Mouse (Mus musculus) heart, embryonic 10.5 days (tissue): Measurements from ENCODE around the gene Gaa. TPM values are rescaled to one million over a fixed set of nuclear protein-coding genes. Genes with fewer than 3 reads are reported as not detected.
A peak's percentile ranks its signal among the peaks of the same experiment; 100 is the strongest.

Experiments used
- DNase-seq: peaks from one replicate; pipeline ENCODE4 v3.0.0-alpha.2; 2017; ENCODE audit warnings: low spot score
- H3K27ac ChIP-seq: fragments of 300-500 bp; sonication (generic); 2 replicates; pipeline ENCODE4 v1.5.1; 2016; ENCODE audit warnings: mild to moderate bottlenecking
- H3K27me3 ChIP-seq: fragments of 300-500 bp; sonication (generic); 2 replicates; pipeline ENCODE4 v1.6.1; 2016; ENCODE audit warnings: mild to moderate bottlenecking; ENCODE audit not compliant: poor library complexity, insufficient read depth, severe bottlenecking
- H3K36me3 ChIP-seq: fragments of 300-500 bp; sonication (generic); 2 replicates; pipeline ENCODE4 v1.6.1; 2016; ENCODE audit warnings: mild to moderate bottlenecking, moderate library complexity
- H3K4me1 ChIP-seq: fragments of 300-500 bp; sonication (generic); 2 replicates; pipeline ENCODE4 v1.6.1; 2016; ENCODE audit warnings: mild to moderate bottlenecking
- H3K4me3 ChIP-seq: fragments of 300-500 bp; sonication (generic); 2 replicates; pipeline ENCODE4 v1.5.1; 2016; ENCODE audit warnings: mild to moderate bottlenecking, moderate library complexity
- H3K9me3 ChIP-seq: fragments of 300-500 bp; sonication (generic); 2 replicates; pipeline ENCODE4 v1.6.1; 2016; ENCODE audit warnings: mild to moderate bottlenecking, moderate library complexity
- WGBS: fragments of 180-500 bp; shearing (Covaris S2); methylation state at CpG from one replicate; pipeline ENCODE4 v1.1.7; 2016; 5-methylcytosine and 5-hydroxymethylcytosine counted together
- polyA plus RNA-seq: library from polyadenylated mRNA; unstranded; fragments of >200 nt; fragmentation: Nextera tagmentation; extraction: Ambion mirVana; gene quantifications from 2 replicates; pipeline ENCODE4 v1.2.1, GENCODE M21; 2016

Gene Gaa
- polyA plus RNA-seq, 1 experiment from 2014 or later, result 57.3 TPM

DNA sequence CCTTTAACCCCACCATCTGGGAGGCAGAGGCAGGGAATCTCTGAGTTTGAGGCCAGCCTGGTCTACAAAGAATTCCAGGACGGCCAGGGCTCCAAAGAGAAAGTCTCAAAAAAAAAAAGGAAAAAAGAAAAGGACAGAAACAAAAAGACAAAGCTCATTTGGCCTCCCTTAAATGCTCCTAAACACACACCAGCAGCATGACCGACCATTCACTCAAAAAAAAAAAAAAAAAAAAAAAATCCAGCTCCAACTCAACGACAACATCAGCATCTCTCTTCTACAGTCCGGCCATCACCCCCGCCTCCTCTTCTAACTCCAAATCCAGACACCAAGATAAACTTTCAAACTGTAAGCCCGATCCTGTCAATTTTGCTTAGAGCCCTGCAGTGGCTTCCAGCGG, 31.2 kb downstream of the Gaa start:
- WGBS, result 12% methylated on average over 7 of the region's 7 CpGs
- Histone ChIP-seq H3K9me3 (no peaks in the 10 kb centered on the region), H3K27ac (peak overlapping the region; percentile 93), H3K4me1 (peaks cover 14% of the 10 kb centered on the region), H3K36me3 (peaks cover 43% of the 10 kb centered on the region), H3K27me3 (peaks cover 9% of the 10 kb centered on the region), H3K4me3 (peak overlapping the region; percentile 83)
- DNase-seq, result no peak

GRCm38 (mm10) chr11:119299391-119300245, 31.9 kb downstream of the Gaa start, which contains the start of gene Eif4a3:
Eif4a3 (minus strand) TSS chr11:119300089.
- peaks cover 14% of the 10 kb centered on the region for H3K4me1 ChIP-seq
- peaks cover 16% of the 10 kb centered on the region for H3K27me3 ChIP-seq
- H3K36me3 ChIP-seq, result peaks cover 36% of the 10 kb centered on the region
- H3K9me3 ChIP-seq, result no peaks in the 10 kb centered on the region
- H3K27ac ChIP-seq, result peak within 1 kb of the TSS; percentile 93
- DNase-seq, result peak; percentile 96
- peak within 1 kb of the TSS; percentile 83 for H3K4me3 ChIP-seq
- WGBS, result under 1% methylated on average over 89 of the region's 89 CpGs

DNA sequence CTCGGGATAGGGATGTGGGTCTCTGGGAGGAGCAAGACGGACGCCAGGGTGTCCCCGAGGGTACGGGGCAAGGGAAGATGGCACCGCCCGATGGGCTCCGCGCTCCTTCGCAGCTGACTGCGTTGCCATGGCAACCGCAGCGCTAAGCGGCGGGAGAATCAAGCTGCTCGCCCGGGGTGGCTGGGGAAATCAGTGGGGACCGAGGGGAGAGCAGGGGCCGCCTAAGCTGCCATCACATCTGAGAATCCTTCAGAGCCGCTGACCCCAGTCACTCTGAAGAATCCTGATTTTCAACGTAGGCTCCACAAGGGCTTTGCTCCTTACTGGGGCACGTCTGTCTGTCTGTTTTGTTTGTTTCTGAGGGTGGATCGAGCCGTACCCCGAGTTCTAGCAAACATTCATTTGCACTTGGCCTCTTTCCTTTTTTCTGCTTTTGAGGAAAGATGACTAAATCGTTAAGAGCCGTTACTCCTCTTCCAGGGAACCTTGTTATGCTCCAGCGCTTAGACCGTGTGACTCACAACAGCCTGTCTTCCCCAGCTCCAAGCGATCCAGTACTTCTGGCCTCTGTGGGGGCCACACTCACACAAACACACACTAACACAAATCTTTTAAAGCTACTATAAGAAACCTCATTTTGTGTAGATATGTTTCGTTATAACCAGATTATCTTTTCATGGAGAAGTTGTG, 32.7 kb downstream of the Gaa start:
- H3K4me3 ChIP-seq, result peak overlapping the region; percentile 83
- H3K4me1 ChIP-seq, result peaks cover 19% of the 10 kb centered on the region
- H3K9me3 ChIP-seq, result no peaks in the 10 kb centered on the region
- H3K27ac ChIP-seq, result peak overlapping the region; percentile 93
- peaks cover 28% of the 10 kb centered on the region for H3K36me3 ChIP-seq
- H3K27me3 ChIP-seq, result peaks cover 21% of the 10 kb centered on the region
- DNase-seq, result no peak
- 2% methylated on average over 31 of the region's 31 CpGs for WGBS

DNA sequence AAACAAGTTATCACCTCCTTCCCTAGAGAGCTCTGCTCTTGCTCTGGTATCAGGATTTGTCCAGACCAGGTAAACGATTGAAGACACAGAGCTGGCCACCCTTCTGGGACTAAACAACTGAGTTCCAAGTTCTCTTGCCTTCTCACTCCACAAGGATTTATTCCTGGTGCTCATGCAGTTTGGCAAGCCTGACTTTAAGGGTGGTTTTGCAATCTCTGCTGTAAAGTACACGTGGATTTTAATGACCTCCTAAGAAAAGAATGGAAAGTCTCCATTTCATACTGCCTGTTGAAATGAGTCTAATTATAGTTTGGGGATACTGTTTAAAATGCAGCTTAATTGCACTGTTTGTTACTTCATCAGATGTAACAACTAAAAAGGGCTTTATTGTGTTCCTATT, 33.3 kb downstream of the Gaa start:
- no peak for DNase-seq
- Histone ChIP-seq H3K27ac (no peak overlapping the region), H3K4me3 (peak overlapping the region; percentile 83), H3K36me3 (peaks cover 22% of the 10 kb centered on the region), H3K27me3 (peaks cover 21% of the 10 kb centered on the region), H3K4me1 (peaks cover 24% of the 10 kb centered on the region), H3K9me3 (no peaks in the 10 kb centered on the region)
- 27% methylated on average over 2 of the region's 2 CpGs for WGBS

- DNase-seq, result no peak
These were observed 37.4 kb downstream of the Gaa start for GRCm38 (mm10) chr11:119304904-119305712.

GRCm38 (mm10) chr11:119306762-119307657, 39.3 kb downstream of the Gaa start:
- Histone ChIP-seq H3K27me3 (peaks cover 27% of the 10 kb centered on the region), H3K4me1 (peaks cover 44% of the 10 kb centered on the region), H3K36me3 (no peaks in the 10 kb centered on the region), H3K27ac (peak overlapping the region; percentile 87), H3K9me3 (no peaks in the 10 kb centered on the region), H3K4me3 (peak overlapping the region; percentile 10; the same call in 1 of the 2 replicates)
- DNase-seq, result no peak
- 46% methylated on average over 13 of the region's 13 CpGs for WGBS

More at GRCm38 (mm10) chr11:119304904-119305712, 37.4 kb downstream of the Gaa start:
- peaks cover 21% of the 10 kb centered on the region for H3K27me3 ChIP-seq
- no peaks in the 10 kb centered on the region for H3K36me3 ChIP-seq
- H3K9me3 ChIP-seq, result no peaks in the 10 kb centered on the region
- H3K4me3 ChIP-seq, result no peak overlapping the region
- 0 out of 2 replicates have a peak overlapping the region, but pooled peaks have one; percentile 12 for H3K27ac ChIP-seq
- 35% methylated on average over 16 of the region's 16 CpGs for WGBS
- H3K4me1 ChIP-seq, result peaks cover 41% of the 10 kb centered on the region

DNA sequence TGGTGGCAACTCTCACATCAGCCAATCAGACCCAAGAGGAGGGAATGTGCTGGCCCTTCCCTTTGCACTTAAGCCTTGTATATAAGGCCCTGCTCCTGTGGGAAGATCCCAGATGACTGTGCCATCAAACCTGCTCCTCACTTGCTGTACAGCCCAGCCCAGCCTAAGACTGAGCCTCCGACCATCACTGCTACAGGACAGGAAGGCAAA, 39.9 kb downstream of the Gaa start, which contains the start of gene Card14:
Gene Card14, plus strand, starts transcription at position 111 of the 210 bp plus-strand sequence.
- WGBS, result 54% methylated on average over 1 of the region's 1 CpGs

DNA sequence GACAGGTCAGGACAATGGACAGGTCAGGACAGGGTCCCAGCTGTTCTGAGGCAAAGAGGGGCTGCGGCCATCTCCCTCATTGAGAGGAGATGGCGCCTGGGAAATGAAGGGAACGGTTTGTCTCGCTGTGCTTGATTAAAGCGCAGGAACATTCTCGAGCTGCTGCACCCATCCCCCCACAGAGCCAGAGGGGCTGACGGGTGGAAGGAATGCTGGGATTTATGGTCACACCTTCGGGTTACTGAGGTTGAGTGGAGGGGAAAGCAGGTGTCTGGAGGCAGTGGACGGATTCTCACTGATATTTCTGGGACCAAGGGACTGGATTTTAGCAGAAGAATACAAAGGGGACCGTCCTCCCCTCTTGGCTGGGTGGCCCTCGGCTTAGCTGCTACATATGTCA, 40.2 kb downstream of the Gaa start:
- no peaks in the 10 kb centered on the region for H3K36me3 ChIP-seq

More for the DNA sequence above, 39.9 kb downstream of the Gaa start, which contains the start of gene Card14:
- Histone ChIP-seq H3K27me3 (peaks cover 27% of the 10 kb centered on the region), H3K4me3 (peak within 1 kb of the TSS; percentile 10; the same call in 1 of the 2 replicates), H3K27ac (peak within 1 kb of the TSS; percentile 87), H3K4me1 (peaks cover 44% of the 10 kb centered on the region), H3K9me3 (no peaks in the 10 kb centered on the region), H3K36me3 (no peaks in the 10 kb centered on the region)
- no peak for DNase-seq

DNA sequence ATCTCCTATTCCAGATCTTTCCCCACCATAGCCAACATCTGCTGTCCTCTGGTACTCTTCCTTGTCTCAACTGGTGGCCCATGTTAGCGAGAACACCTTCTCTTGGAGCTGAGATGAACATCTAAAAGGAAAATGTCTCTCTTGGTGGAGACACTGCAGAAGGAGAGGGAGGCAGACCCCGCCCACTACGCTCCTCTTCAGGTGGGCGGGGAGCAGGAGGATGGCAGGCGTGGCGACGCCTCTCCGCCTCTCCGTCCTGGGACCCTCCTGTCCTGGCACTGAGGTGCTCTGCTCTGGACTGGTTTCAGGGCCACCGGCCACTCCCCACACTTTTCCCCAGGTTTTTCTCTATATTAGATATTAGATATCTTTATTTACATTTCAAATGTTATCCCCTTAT, 42.9 kb downstream of the Gaa start:
- H3K4me1 ChIP-seq, result peaks cover 44% of the 10 kb centered on the region
- H3K27ac ChIP-seq, result no peak overlapping the region
- no peaks in the 10 kb centered on the region for H3K36me3 ChIP-seq
- WGBS, result 15% methylated on average over 10 of the region's 10 CpGs
- no peaks in the 10 kb centered on the region for H3K9me3 ChIP-seq
- peaks cover 18% of the 10 kb centered on the region; the same call in 1 of the 2 replicates for H3K27me3 ChIP-seq
- no peak overlapping the region for H3K4me3 ChIP-seq
- DNase-seq, result no peak

More for the DNA sequence above, 40.2 kb downstream of the Gaa start:
- 24% methylated on average over 11 of the region's 11 CpGs for WGBS
- DNase-seq, result no peak
- peaks cover 44% of the 10 kb centered on the region for H3K4me1 ChIP-seq
- H3K9me3 ChIP-seq, result no peaks in the 10 kb centered on the region
- H3K27me3 ChIP-seq, result peaks cover 27% of the 10 kb centered on the region
- H3K4me3 ChIP-seq, result peak overlapping the region; percentile 10; the same call in 1 of the 2 replicates
- H3K27ac ChIP-seq, result peak overlapping the region; percentile 87

DNA sequence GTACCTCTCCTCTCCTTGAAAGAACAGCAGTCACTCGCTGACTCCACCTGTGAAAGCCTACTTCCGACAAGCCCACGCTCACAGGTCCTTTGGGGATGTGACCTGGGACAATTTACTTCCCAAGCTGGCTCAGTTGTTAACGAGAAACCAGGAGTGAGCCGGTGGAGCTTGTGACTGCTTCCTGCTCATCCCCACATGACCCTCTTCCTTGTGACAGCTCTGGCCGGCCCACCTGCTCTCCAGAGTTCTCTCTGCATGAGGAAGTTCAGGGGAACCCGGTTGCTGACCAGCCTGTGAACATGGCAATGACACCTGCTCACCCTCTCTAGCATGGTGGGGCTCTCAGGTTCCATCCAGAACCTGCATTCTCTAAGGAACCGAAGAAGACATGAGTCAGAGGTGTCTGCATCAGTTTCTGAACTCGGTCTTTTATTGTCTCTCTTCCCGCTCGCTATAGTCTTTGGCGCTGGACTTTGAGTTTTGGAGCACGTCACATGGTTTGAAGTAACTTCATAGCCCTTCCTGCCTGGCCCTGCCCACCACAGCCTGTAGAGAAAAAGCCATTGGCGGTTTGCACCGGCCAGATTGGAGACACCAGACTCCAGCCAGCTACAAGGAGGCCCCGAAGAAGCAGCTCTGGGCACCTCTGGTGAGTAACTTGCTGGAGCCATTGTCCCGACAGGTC, 46.7 kb downstream of the Gaa start:
- Histone ChIP-seq H3K9me3 (no peaks in the 10 kb centered on the region), H3K4me1 (peaks cover 20% of the 10 kb centered on the region; the same call in 1 of the 2 replicates), H3K36me3 (no peaks in the 10 kb centered on the region), H3K4me3 (no peak overlapping the region), H3K27me3 (peaks cover 18% of the 10 kb centered on the region; the same call in 1 of the 2 replicates), H3K27ac (no peak overlapping the region)
- no peak for DNase-seq
- WGBS, result 75% methylated on average over 17 of the region's 17 CpGs

DNA sequence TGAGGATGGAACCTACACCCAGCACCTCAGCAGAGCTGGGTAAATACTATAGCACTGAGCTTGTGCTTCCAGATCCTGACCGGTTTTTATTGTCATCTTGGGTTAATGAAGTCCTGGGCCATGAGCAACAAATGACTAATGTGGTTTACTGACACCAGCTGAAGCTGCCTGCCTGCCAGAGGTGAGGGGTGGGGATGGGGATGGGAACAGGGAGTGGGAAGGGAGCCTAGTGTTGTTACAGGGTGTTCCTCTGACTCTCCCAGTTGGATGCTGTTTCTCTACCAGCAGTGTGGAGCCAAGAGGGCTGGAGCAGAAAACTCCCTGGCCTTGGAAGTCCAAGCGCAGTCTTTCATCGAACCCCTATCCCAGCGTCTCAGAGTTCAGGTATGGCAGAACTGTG, 49.0 kb downstream of the Gaa start:
- H3K27me3 ChIP-seq, result peaks cover 15% of the 10 kb centered on the region; the same call in 1 of the 2 replicates
- no peak overlapping the region for H3K4me3 ChIP-seq
- H3K27ac ChIP-seq, result no peak overlapping the region
- H3K9me3 ChIP-seq, result no peaks in the 10 kb centered on the region
- 70% methylated on average over 4 of the region's 4 CpGs for WGBS
- no peaks in the 10 kb centered on the region for H3K36me3 ChIP-seq
- DNase-seq, result no peak
- H3K4me1 ChIP-seq, result peaks cover 12% of the 10 kb centered on the region; the same call in 1 of the 2 replicates
